Mouse (Mus musculus): ENCODE results near the gene Nr4a1. TPM values are rescaled to one million over a fixed set of nuclear protein-coding genes. Genes with fewer than 3 reads are reported as not detected.

The Nr4a1 gene
- polyA plus RNA-seq, 1 experiment = 16.4 TPM

- Histone ChIP-seq H3K4me3 (replicated peaks; ENCODE audit: insufficient read depth, low read depth, low read length) (no peak overlapping the region), H3K27ac (ENCODE audit: insufficient read depth, low read length) (no peak overlapping the region), H3K27me3 (ENCODE audit: control insufficient read depth, insufficient read depth, low read length) (no peaks in the 10 kb centered on the region), H3K4me1 (ENCODE audit: control insufficient read depth, insufficient read depth, low read length) (0 out of 2 replicates have a peak, but pooled peaks cover 1% of the 10 kb centered on the region)
- DNase-seq = no peak
- TF ChIP-seq POLR2A (IDR thresholded peaks at IDR 0.05; ENCODE audit: borderline replicate concordance, insufficient read depth, low read length) (no peak), CTCF (IDR thresholded peaks at IDR 0.05; ENCODE audit: borderline replicate concordance, insufficient read depth, low read depth, low read length) (no peak)
- 36% methylated on average over 3 of the region's 3 CpGs for WGBS
Measured at GRCm38 (mm10) chr15:101271107-101271506, 17.0 kb downstream of the Nr4a1 start.

- TF ChIP-seq CTCF (IDR thresholded peaks at IDR 0.05; ENCODE audit: borderline replicate concordance, insufficient read depth, low read depth, low read length) (no peak), POLR2A (IDR thresholded peaks at IDR 0.05; ENCODE audit: borderline replicate concordance, insufficient read depth, low read length) (no peak)
- no peaks in the 10 kb centered on the region for H3K4me1 ChIP-seq (ENCODE audit: control insufficient read depth, insufficient read depth, low read length)
- WGBS = 68% methylated on average over 15 of the region's 15 CpGs
- H3K27me3 ChIP-seq (ENCODE audit: control insufficient read depth, insufficient read depth, low read length) = no peaks in the 10 kb centered on the region
- no peak overlapping the region for H3K4me3 ChIP-seq (replicated peaks; ENCODE audit: insufficient read depth, low read depth, low read length)
- no peak overlapping the region for H3K27ac ChIP-seq (ENCODE audit: insufficient read depth, low read length)
- no peak for DNase-seq
Measured at GRCm38 (mm10) chr15:101271513-101271912, 17.4 kb downstream of the Nr4a1 start.

- 70% methylated on average over 6 of the region's 6 CpGs for WGBS
- no peaks in the 10 kb centered on the region for H3K4me1 ChIP-seq (ENCODE audit: control insufficient read depth, insufficient read depth, low read length)
- TF ChIP-seq POLR2A (IDR thresholded peaks at IDR 0.05; ENCODE audit: borderline replicate concordance, insufficient read depth, low read length) = no peak
- no peak for TF ChIP-seq CTCF (IDR thresholded peaks at IDR 0.05; ENCODE audit: borderline replicate concordance, insufficient read depth, low read depth, low read length)
- H3K27me3 ChIP-seq (ENCODE audit: control insufficient read depth, insufficient read depth, low read length) = no peaks in the 10 kb centered on the region
- H3K27ac ChIP-seq (ENCODE audit: insufficient read depth, low read length) = no peak overlapping the region
- no peak for DNase-seq
- H3K4me3 ChIP-seq (replicated peaks; ENCODE audit: insufficient read depth, low read depth, low read length) = no peak overlapping the region
Measured at GRCm38 (mm10) chr15:101274380-101274779, 20.3 kb downstream of the Nr4a1 start.

- Histone ChIP-seq H3K4me1 (ENCODE audit: control insufficient read depth, insufficient read depth, low read length) (no peaks in the 10 kb centered on the region), H3K27ac (ENCODE audit: insufficient read depth, low read length) (no peak overlapping the region)
Measured at GRCm38 (mm10) chr15:101277351-101277899, 23.4 kb downstream of the Nr4a1 start.

GRCm38 (mm10) chr15:101278589-101278988 lies 24.5 kb downstream of the Nr4a1 start:
- WGBS = 52% methylated on average over 5 of the region's 5 CpGs
- no peaks in the 10 kb centered on the region for H3K27me3 ChIP-seq (ENCODE audit: control insufficient read depth, insufficient read depth, low read length)
- TF ChIP-seq POLR2A (IDR thresholded peaks at IDR 0.05; ENCODE audit: borderline replicate concordance, insufficient read depth, low read length) (no peak), CTCF (IDR thresholded peaks at IDR 0.05; ENCODE audit: borderline replicate concordance, insufficient read depth, low read depth, low read length) (no peak)
- 0 out of 2 replicates have a peak, but pooled peaks cover 2% of the 10 kb centered on the region for H3K4me1 ChIP-seq (ENCODE audit: control insufficient read depth, insufficient read depth, low read length)
- no peak for DNase-seq
- no peak overlapping the region for H3K4me3 ChIP-seq (replicated peaks; ENCODE audit: insufficient read depth, low read depth, low read length)
- H3K27ac ChIP-seq (ENCODE audit: insufficient read depth, low read length) = no peak overlapping the region

More at GRCm38 (mm10) chr15:101277351-101277899, 23.4 kb downstream of the Nr4a1 start:
- no peak for DNase-seq
- no peak overlapping the region for H3K4me3 ChIP-seq (replicated peaks; ENCODE audit: insufficient read depth, low read depth, low read length)
- TF ChIP-seq CTCF (IDR thresholded peaks at IDR 0.05; ENCODE audit: borderline replicate concordance, insufficient read depth, low read depth, low read length) (no peak), POLR2A (IDR thresholded peaks at IDR 0.05; ENCODE audit: borderline replicate concordance, insufficient read depth, low read length) (no peak)
- no peaks in the 10 kb centered on the region for H3K27me3 ChIP-seq (ENCODE audit: control insufficient read depth, insufficient read depth, low read length)
- WGBS = 38% methylated on average over 11 of the region's 11 CpGs

GRCm38 (mm10) chr15:101279430-101279999 lies 25.4 kb downstream of the Nr4a1 start:
- TF ChIP-seq POLR2A (IDR thresholded peaks at IDR 0.05; ENCODE audit: borderline replicate concordance, insufficient read depth, low read length) (no peak), CTCF (IDR thresholded peaks at IDR 0.05; ENCODE audit: borderline replicate concordance, insufficient read depth, low read depth, low read length) (no peak)
- WGBS = 70% methylated on average over 12 of the region's 12 CpGs
- Histone ChIP-seq H3K27ac (ENCODE audit: insufficient read depth, low read length) (no peak overlapping the region), H3K27me3 (ENCODE audit: control insufficient read depth, insufficient read depth, low read length) (no peaks in the 10 kb centered on the region), H3K4me3 (replicated peaks; ENCODE audit: insufficient read depth, low read depth, low read length) (no peak overlapping the region), H3K4me1 (ENCODE audit: control insufficient read depth, insufficient read depth, low read length) (0 out of 2 replicates have a peak, but pooled peaks cover 2% of the 10 kb centered on the region)
- DNase-seq = no peak

- TF ChIP-seq POLR2A (IDR thresholded peaks at IDR 0.05; ENCODE audit: borderline replicate concordance, insufficient read depth, low read length) = no peak
- no peak for TF ChIP-seq CTCF (IDR thresholded peaks at IDR 0.05; ENCODE audit: borderline replicate concordance, insufficient read depth, low read depth, low read length)
Measured at GRCm38 (mm10) chr15:101282471-101282870, 28.4 kb downstream of the Nr4a1 start.

More at GRCm38 (mm10) chr15:101282471-101282870, 28.4 kb downstream of the Nr4a1 start:
- DNase-seq = no peak
- Histone ChIP-seq H3K27ac (ENCODE audit: insufficient read depth, low read length) (no peak overlapping the region), H3K4me1 (ENCODE audit: control insufficient read depth, insufficient read depth, low read length) (peaks cover 2% of the 10 kb centered on the region; the same call in 1 of the 2 replicates), H3K27me3 (ENCODE audit: control insufficient read depth, insufficient read depth, low read length) (no peaks in the 10 kb centered on the region), H3K4me3 (replicated peaks; ENCODE audit: insufficient read depth, low read depth, low read length) (no peak overlapping the region)
- 76% methylated on average over 5 of the region's 5 CpGs for WGBS
